Mouse (Mus musculus) bone marrow, adult 2 months (tissue): ENCODE measurements around the gene Reep6.

ENCODE experiments used
- CTCF ChIP-seq: fragments of 200-500 bp; IDR thresholded peaks from 2 replicates; pipeline ENCODE4 v1.5.1; 2011; ENCODE audit warnings: low read length, control low read depth; ENCODE audit not compliant: control insufficient read depth, insufficient read depth
- POLR2A ChIP-seq: fragments of 200-500 bp; IDR thresholded peaks from 2 replicates; pipeline ENCODE4 v1.6.1; 2011; ENCODE audit warnings: low read depth, mild to moderate bottlenecking, control low read depth, low read length, borderline replicate concordance; ENCODE audit not compliant: control insufficient read depth

DNA sequence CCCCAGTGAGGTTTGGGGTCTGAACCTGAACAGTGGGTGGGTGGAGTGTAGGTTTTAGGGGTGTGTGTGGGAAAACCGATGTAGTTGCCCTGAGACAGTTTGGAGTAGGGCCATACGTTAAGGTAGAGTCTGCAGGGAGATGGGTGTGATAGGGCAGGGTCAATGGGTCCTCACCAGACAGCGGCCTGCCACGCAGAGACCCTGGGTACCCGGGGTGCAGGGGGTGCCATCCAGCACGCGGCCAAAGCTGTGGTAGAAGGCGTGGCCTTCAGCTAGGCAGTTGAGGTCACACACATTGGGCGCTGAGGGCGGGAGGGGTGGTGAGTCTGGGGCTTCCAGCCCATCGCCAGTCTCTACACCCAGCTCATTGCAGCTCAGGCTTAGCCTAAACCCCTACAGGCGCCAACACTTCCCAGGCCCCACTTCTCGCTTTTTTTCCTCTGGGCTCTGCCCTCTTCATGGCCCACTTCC is 13.7 kb downstream of the Reep6 start:
- TF ChIP-seq CTCF (no peak), POLR2A (peak; percentile 22; the same call in 1 of the 2 replicates)
